ENCODE assay signal across 23 mouse cellular contexts in genomic region chr19:53722186-53722585, GRCm38 (mm10). TPM values are rescaled to one million over a fixed set of nuclear protein-coding genes. Genes with fewer than 3 reads are reported as not detected.
DNase-seq lines count a peak whose midpoint lies in the region; ATAC-seq and TF ChIP-seq lines count a peak whose summit lies in the region.
"Had no signal": no experiment of that assay in that cellular context is flagged by ENCODE, and none has a peak within 500 bp of the region (broad histone marks: within the 10 kb centered on the region; RNA-seq: fewer than 3 reads in every experiment).

No protein-coding gene starts in this region.

- H3K27ac ChIP-seq in heart, adult 2 months = peak overlapping the region; percentile 5; the same call in 1 of the 2 replicates
- H3K27ac ChIP-seq in heart, postnatal 0 days (ENCODE audit: low read depth) = peak overlapping the region; percentile 28; the same call in 1 of the 2 replicates
- H3K27ac ChIP-seq in midbrain, embryonic 11.5 days (ENCODE audit: low read depth, low read length) = no peak overlapping the region
- no peak overlapping the region for H3K27ac ChIP-seq in midbrain, embryonic 13.5 days

- H3K27me3 ChIP-seq in heart, adult 2 months (ENCODE audit: control insufficient read depth, insufficient read depth, low read length) = no peaks in the 10 kb centered on the region
- no peaks in the 10 kb centered on the region for H3K27me3 ChIP-seq in heart, postnatal 0 days (ENCODE audit: control insufficient read depth, insufficient read depth, low read length)
- no peaks in the 10 kb centered on the region for H3K27me3 ChIP-seq in midbrain, embryonic 11.5 days (ENCODE audit: control insufficient read depth, insufficient read depth, low read length)
- no peaks in the 10 kb centered on the region for H3K27me3 ChIP-seq in midbrain, embryonic 13.5 days
- H3K27me3 ChIP-seq: CH12.LX, Patski had no signal

- peaks cover 8% of the 10 kb centered on the region; the same call in 1 of the 2 replicates for H3K4me1 ChIP-seq in heart, adult 2 months (ENCODE audit: control insufficient read depth, insufficient read depth, low read length)
- H3K4me1 ChIP-seq in heart, postnatal 0 days (ENCODE audit: control insufficient read depth, insufficient read depth) = peaks cover 48% of the 10 kb centered on the region
- no peaks in the 10 kb centered on the region for H3K4me1 ChIP-seq in midbrain, embryonic 11.5 days (ENCODE audit: control insufficient read depth, insufficient read depth, low read length)
- no peaks in the 10 kb centered on the region for H3K4me1 ChIP-seq in midbrain, embryonic 13.5 days (replicated peaks)

- no peak overlapping the region for H3K9ac ChIP-seq in heart, adult 2 months (ENCODE audit: low read depth, low read length)
- no peak overlapping the region for H3K9ac ChIP-seq in heart, postnatal 0 days (replicated peaks; ENCODE audit: low read depth, low read length)
- no peak overlapping the region for H3K9ac ChIP-seq in midbrain, embryonic 11.5 days (ENCODE audit: low read length)
- no peak overlapping the region for H3K9ac ChIP-seq in midbrain, embryonic 13.5 days (replicated peaks)

- no peak for TF ChIP-seq EP300 in heart, adult 2 months (IDR thresholded peaks at IDR 0.05; ENCODE audit: insufficient read depth, low read depth, low read length)
- no peak for TF ChIP-seq EP300 in heart, postnatal 0 days (IDR thresholded peaks at IDR 0.05; ENCODE audit: low read depth)

- TF ChIP-seq POLR2A in heart, adult 2 months (IDR thresholded peaks at IDR 0.05; ENCODE audit: insufficient read depth, low read depth, low read length) = no peak

- no peaks in the 10 kb centered on the region; the same call in 1 of the 2 replicates for H3K79me2 ChIP-seq in heart, adult 2 months (replicated peaks; ENCODE audit: control insufficient read depth, insufficient read depth, low read length)

- no peak for DNase-seq in heart, adult 2 months
- no peak for DNase-seq in heart, adult 11 months
- no peak for DNase-seq in heart, postnatal 0 days (ENCODE audit: low spot score)
- DNase-seq in heart, adult 9 months (ENCODE audit: low spot score in 2 of 2) = no peak
- peak; percentile 60 for DNase-seq in midbrain, embryonic 11.5 days (ENCODE audit: low spot score, missing footprints)
- DNase-seq in Muller cell, postnatal 12 days (ENCODE audit: inconsistent ontology term) = peak; percentile 84
- no peak for DNase-seq in cerebellum, adult 9-11 months
- DNase-seq: adrenal gland, adult 2 months; adrenal gland, adult 8-10 months; adrenal gland, postnatal 10 days; adrenal gland, postnatal 14 days; adrenal gland, postnatal 25 days; adrenal gland, postnatal 36 days; B cell, adult 2 months; cerebellum, adult 11 months; cerebellum, adult 11-12 months; cerebellum, adult 18-20 months had no signal

- H3K36me3 ChIP-seq in heart, adult 2 months (ENCODE audit: control insufficient read depth, insufficient read depth, low read length) = peaks cover 15% of the 10 kb centered on the region
- peaks cover 10% of the 10 kb centered on the region; the same call in 1 of the 2 replicates for H3K36me3 ChIP-seq in heart, postnatal 0 days (replicated peaks; ENCODE audit: control insufficient read depth, insufficient read depth, low read length)
- H3K36me3 ChIP-seq in midbrain, embryonic 11.5 days (ENCODE audit: control insufficient read depth, insufficient read depth, low read length) = no peaks in the 10 kb centered on the region
- H3K36me3 ChIP-seq in midbrain, embryonic 13.5 days = no peaks in the 10 kb centered on the region
- H3K36me3 ChIP-seq: G1E had no signal

- H3K4me2 ChIP-seq in heart, postnatal 0 days (ENCODE audit: low read depth, low read length) = no peak overlapping the region
- H3K4me2 ChIP-seq in midbrain, embryonic 11.5 days = no peak overlapping the region
- H3K4me2 ChIP-seq in midbrain, embryonic 13.5 days (replicated peaks) = no peak overlapping the region

- intact Hi-C loops in heart, adult 2 months (cut with DNase I) = no loop called here

- TF ChIP-seq CTCF in heart, adult 2 months (IDR thresholded peaks at IDR 0.05) = no peak
- TF ChIP-seq CTCF in heart, postnatal 0 days (IDR thresholded peaks at IDR 0.05; ENCODE audit: low read depth) = no peak

- 69% methylated on average over 5 of the region's 5 CpGs for WGBS in heart, adult 2 months
- WGBS in heart, postnatal 0 days = 83% methylated on average over 5 of the region's 5 CpGs
- WGBS in midbrain, embryonic 11.5 days = 85% methylated on average over 5 of the region's 5 CpGs
- WGBS in midbrain, embryonic 13.5 days = 88% methylated on average over 5 of the region's 5 CpGs

- H3K4me3 ChIP-seq in heart, adult 2 months = no peak overlapping the region
- no peak overlapping the region for H3K4me3 ChIP-seq in heart, postnatal 0 days (ENCODE audit: low read depth, low read length)
- no peak overlapping the region for H3K4me3 ChIP-seq in midbrain, embryonic 11.5 days (ENCODE audit: low read depth, low read length)
- no peak overlapping the region for H3K4me3 ChIP-seq in midbrain, embryonic 13.5 days (replicated peaks)

- H3K9me3 ChIP-seq in heart, postnatal 0 days (replicated peaks; ENCODE audit: control insufficient read depth, low read length) = 0 out of 2 replicates have a peak, but pooled peaks cover 3% of the 10 kb centered on the region
- no peaks in the 10 kb centered on the region for H3K9me3 ChIP-seq in midbrain, embryonic 11.5 days (ENCODE audit: control insufficient read depth, low read length)
- no peaks in the 10 kb centered on the region for H3K9me3 ChIP-seq in midbrain, embryonic 13.5 days
- H3K9me3 ChIP-seq: G1E had no signal

- no peak for ATAC-seq in heart, postnatal 0 days (ENCODE audit: insufficient read depth, low read depth)
- no peak for ATAC-seq in midbrain, embryonic 11.5 days (ENCODE audit: low FRiP score)
- ATAC-seq in midbrain, embryonic 13.5 days = no peak
- ATAC-seq: activated CD4-positive, CD25-positive, alpha-beta regulatory T cell, adult 4 months; CD4-positive, CD25-positive, alpha-beta regulatory T cell, adult 4 months; Patski had no signal

RNA-seq across cellular contexts. Expression of gene Rbm20, which starts 45.1 kb away (rescaled TPM):
- 100 to 1,000 TPM; 194 to 231 TPM for total RNA-seq in heart, adult 2 months (2021)
- 143 and 161 TPM in 2 replicates for polyA plus RNA-seq in heart, adult 2 months (2012; rRNA removed)
- total RNA-seq in heart, postnatal 0 days (2014; rRNA removed; ENCODE audit: low replicate concordance) = 328 and 340 TPM in 2 replicates
- 58.5 and 65.2 TPM in 2 replicates for polyA plus RNA-seq in heart, postnatal 0 days (2015; fragmentation: Nextera tagmentation; extraction: Ambion mirVana)
- polyA plus RNA-seq in midbrain, embryonic 11.5 days (2014; fragmentation: Nextera tagmentation; extraction: Ambion mirVana) = 0.73 and 1.0 TPM in 2 replicates
- polyA plus RNA-seq in midbrain, embryonic 13.5 days (2015; fragmentation: Nextera tagmentation; extraction: Ambion mirVana) = 0.84 and 1.4 TPM in 2 replicates

Comparison
In these comparisons a context has a peak if more than half of its experiments do, and no peak if none do; other contexts are left out.
1. DNase-seq: peak in midbrain, embryonic 11.5 days (single experiment) and Muller cell, postnatal 12 days (single experiment); none in heart, adult 2 months (0 of 2), heart, adult 11 months (single experiment), heart, postnatal 0 days (single experiment), heart, adult 9 months (0 of 2) and cerebellum, adult 9-11 months (single experiment).
2. H3K27ac ChIP-seq: peak in heart, adult 2 months (single experiment) and heart, postnatal 0 days (single experiment); none in midbrain, embryonic 11.5 days (single experiment) and midbrain, embryonic 13.5 days (single experiment).
3. RNA of gene Rbm20, which starts 45.1 kb away (polyA plus RNA-seq): 143 to 161 TPM in heart, adult 2 months and 58.5 to 65.2 TPM in heart, postnatal 0 days; 0.84 to 1.4 TPM in midbrain, embryonic 13.5 days and 0.73 to 1.0 TPM in midbrain, embryonic 11.5 days; every median in the first group is over 10 times any median in the second.